Mouse (Mus musculus): ENCODE results near the gene Zfp458. TPM values are rescaled to one million over a fixed set of nuclear protein-coding genes. Genes with fewer than 3 reads are reported as not detected.
"Not testable (repeated sequence)": the region's sequence is repeated elsewhere in the genome, so short reads cannot be mapped to it uniquely, and the experiment has no call there.

Gene Zfp458
- total RNA-seq (2021): 1 to 10 TPM; 1.0 to 1.3 TPM
- long read RNA-seq, experiment 1: 0 reads
- long read RNA-seq, experiment 2: 0 reads

- peak in 1 of 2 experiments; percentile 3 for DNase-seq
Measured at GRCm38 (mm10) chr13:67278314-67278713, at the start of gene Zfp458. Gene Zfp458, minus strand, starts transcription at chr13:67278466.

DNA sequence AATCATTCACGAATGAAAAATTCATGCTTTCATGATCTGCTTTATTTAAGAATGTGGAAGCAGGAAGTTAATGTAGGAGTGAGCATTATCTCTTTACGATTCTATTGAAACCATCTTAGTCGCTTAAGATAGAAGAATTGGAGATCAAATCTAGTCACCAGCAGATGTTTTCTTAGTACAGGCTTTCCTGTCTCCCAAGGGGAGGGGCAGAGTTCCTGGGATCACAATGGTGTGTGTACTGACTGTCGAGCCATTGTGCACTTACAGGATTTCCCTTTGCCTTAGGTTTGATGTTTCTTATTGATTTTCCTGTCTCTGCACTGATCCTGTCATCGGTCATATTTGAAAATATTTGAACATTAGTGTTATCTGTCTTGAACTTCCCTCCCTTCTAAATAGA is 28.5 kb upstream of the Zfp458 start:
- DNase-seq: peak; percentile 8 to 12

GRCm38 (mm10) chr13:67305822-67306672 is 27.8 kb upstream of the Zfp458 start, which contains the start of gene Zfp457:
Gene Zfp457, minus strand, starts transcription at chr13:67306485.
- peak; percentile 93 to 97 for DNase-seq

- DNase-seq: not testable (repeated sequence)
Measured at GRCm38 (mm10) chr13:67269383-67270065, 8.7 kb downstream of the Zfp458 start.

DNA sequence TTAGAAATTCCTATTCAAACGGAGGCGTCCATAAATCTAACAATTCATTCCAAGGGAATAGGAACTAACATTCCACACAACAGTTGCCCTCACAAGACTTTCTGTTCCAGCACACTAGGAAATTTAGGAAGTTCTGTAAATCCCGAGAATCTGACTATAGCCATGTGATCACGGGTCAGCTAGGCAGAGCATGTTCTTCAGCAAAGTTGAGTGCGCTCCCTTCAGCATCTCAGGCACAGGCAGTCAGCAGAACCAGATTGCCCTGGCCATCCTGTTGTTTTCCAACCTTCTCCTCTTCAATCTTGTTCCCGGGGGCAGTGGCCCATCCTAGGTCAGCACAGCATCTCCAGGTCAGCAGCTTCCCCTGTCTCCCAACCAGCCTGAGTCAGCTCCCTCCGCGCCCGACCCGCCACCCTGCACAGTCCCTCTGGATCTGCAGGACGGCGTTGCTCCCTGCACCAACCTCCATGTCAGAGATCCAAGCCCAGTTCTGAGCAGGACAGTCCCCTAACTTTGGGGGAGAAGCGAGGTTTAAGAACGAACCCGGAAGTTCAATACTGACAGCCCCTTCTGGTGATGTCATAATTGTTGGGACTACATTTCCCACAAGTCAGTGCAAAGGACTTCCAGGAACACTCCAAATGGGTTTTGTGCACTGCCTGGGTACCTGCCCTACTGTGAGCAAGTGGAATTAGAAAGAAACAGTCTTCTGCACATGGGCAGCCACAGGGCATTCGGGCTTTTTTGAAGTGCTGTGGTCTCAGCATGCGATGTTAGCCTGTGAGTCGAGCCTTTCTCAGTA is 9.5 kb downstream of the Zfp458 start:
- DNase-seq: peak; percentile 91 to 92

DNA sequence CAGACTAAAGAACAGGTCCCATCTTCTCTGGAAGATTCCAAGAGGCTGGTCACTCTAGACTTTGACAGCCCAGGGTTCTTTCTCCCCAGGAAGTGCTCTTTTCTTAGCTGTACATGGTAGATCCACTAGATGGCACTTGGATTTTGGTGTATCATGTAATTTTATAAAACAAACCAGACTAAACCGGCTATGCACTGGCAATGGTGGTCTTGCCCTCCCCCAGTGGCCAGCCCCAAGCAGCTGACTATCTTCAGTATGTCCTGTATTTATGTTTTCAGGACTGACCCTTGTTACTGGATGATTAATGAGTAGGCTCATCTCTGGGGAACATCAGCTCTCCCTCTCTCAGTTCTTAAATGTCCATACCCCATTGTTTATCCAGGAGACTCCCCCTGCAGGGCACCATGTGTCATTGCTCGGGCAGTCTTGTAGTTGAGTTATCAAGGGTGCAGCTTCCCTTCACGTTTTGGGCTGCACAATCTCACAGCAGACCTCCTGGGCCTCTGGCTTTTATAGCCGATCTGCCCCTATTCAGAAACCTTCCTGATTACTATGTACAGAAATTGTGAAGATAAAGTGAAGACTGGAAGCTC is 64.2 kb downstream of the Zfp458 start:
- no peak for DNase-seq

Other genes with a start within 250 kb of the Zfp458 start
- 1 to 10 TPM; 1.4 to 1.5 TPM for gene Zfp712, start 217.3 kb downstream of the Zfp458 start, total RNA-seq (2021)
- gene Zfp708, start 180.5 kb downstream of the Zfp458 start, total RNA-seq (2021): 1 to 10 TPM in 1 of 2 experiments, under 1 TPM in 1; 0.45 to 1.0 TPM
- 1 to 10 TPM; 1.2 to 4.1 TPM for gene Gm28557, start 169.9 kb downstream of the Zfp458 start, total RNA-seq (2021)
- gene Rslcan18, start 162.2 kb downstream of the Zfp458 start, total RNA-seq (2021): 1 to 10 TPM; 1.0 to 1.3 TPM
- gene Zfp759, start 156.8 kb downstream of the Zfp458 start, total RNA-seq (2021): 1 to 10 TPM; 4.5 to 4.8 TPM
- 1 to 10 TPM; 2.1 to 3.0 TPM for gene Rsl1, start 105.3 kb downstream of the Zfp458 start, total RNA-seq (2021)
- under 1 TPM; 0.85 to 0.92 TPM for gene Zfp455, start 84.0 kb downstream of the Zfp458 start, total RNA-seq (2021)
- gene Zfp457, start 28.0 kb upstream of the Zfp458 start, total RNA-seq (2021): 1 to 10 TPM; 3.2 to 4.2 TPM
- 1 to 10 TPM; 1.4 to 2.7 TPM for gene Zfp595, start 54.1 kb upstream of the Zfp458 start, total RNA-seq (2021)
- 1 to 10 TPM in 1 of 2 experiments, not detected in 1; 1.8 TPM for gene Gm28044, start 82.1 kb upstream of the Zfp458 start, total RNA-seq (2021)
- gene Zfp953, start 82.1 kb upstream of the Zfp458 start, total RNA-seq (2021): 1 to 10 TPM in 1 of 2 experiments, under 1 TPM in 1; 0.72 to 1.1 TPM
- 1 to 10 TPM; 1.9 TPM for gene Gm28041, start 97.3 kb upstream of the Zfp458 start, total RNA-seq (2021)
- under 1 TPM; 0.32 to 0.82 TPM for gene Zfp456, start 97.3 kb upstream of the Zfp458 start, total RNA-seq (2021)
- 1 to 10 TPM; 1.2 to 1.6 TPM for gene Zfp429, start 121.4 kb upstream of the Zfp458 start, total RNA-seq (2021)
- under 1 TPM; 0.42 to 0.57 TPM for gene Zfp459, start 143.0 kb upstream of the Zfp458 start, total RNA-seq (2021)
- gene Zfp874a, start 173.2 kb upstream of the Zfp458 start, total RNA-seq (2021): 1 to 10 TPM; 7.9 to 8.8 TPM
- gene Zfp874b, start 205.8 kb upstream of the Zfp458 start, total RNA-seq (2021): 10 to 100 TPM; 14.9 to 17.5 TPM
- 1 to 10 TPM; 3.6 to 3.7 TPM for gene Zfp58, start 222.1 kb upstream of the Zfp458 start, total RNA-seq (2021)
- gene Gm26965, start 247.7 kb upstream of the Zfp458 start, total RNA-seq (2021): not detected
- gene Zfp87, start 247.7 kb upstream of the Zfp458 start, total RNA-seq (2021): 1 to 10 TPM; 8.8 TPM